Mouse (Mus musculus): ENCODE measurements around the gene Fosl2. TPM values are rescaled to one million over a fixed set of nuclear protein-coding genes. Genes with fewer than 3 reads are reported as not detected.

The Fosl2 gene
- polyA plus RNA-seq, 1 experiment from 2014 or later = 5.8 TPM

DNA sequence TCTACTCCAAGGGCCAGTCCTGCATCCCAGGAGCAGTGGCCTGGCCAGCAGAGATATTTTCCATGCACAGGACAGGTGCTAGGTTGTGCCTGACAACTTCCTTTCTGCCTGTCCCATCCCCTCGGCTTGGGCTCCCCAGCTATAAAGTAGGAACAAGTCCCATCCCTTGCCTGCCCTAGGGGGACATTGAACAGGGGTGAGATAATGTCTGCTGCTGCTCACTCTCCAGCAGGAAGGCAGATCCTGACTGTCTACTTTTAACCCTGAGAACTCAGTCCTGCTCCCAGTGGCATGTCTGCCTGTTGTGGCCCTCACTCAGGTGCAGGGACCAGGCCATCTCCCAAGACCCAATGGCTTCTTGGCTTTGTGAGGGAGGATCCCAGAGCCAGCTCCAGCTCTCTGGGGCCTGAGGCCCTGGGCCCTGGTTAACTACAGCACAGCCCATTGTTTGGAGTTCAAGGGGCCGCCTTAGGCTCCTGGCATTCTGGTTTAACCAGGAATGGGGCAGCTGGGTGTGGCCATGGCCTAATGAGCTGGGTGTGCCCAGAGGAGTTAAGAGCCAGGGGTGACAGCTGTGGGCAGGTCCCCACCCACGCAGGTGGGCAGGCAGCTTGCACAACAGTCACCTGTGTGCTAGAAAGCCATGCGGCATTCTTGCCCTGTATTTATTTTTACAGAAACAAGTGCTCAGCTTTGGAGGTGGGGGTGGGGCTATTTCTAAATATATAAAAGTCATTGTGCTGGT lies 47.5 kb downstream of the Fosl2 start:
- H3K27me3 ChIP-seq (replicated peaks; ENCODE audit: control insufficient read depth, insufficient read depth, low read length) = no peaks in the 10 kb centered on the region
- ATAC-seq = peak; percentile 95
- 30% methylated on average over 4 of the region's 4 CpGs for WGBS
- no peaks in the 10 kb centered on the region for H3K36me3 ChIP-seq (ENCODE audit: control insufficient read depth, insufficient read depth)
- H3K4me1 ChIP-seq (replicated peaks; ENCODE audit: control insufficient read depth, insufficient read depth, low read length) = no peaks in the 10 kb centered on the region
- no peak overlapping the region for H3K4me3 ChIP-seq (ENCODE audit: low read depth, low read length)
- peak overlapping the region; percentile 35; the same call in 1 of the 2 replicates for H3K27ac ChIP-seq (ENCODE audit: low read depth, low read length)
- 0 out of 2 replicates have a peak overlapping the region, but pooled peaks have one; percentile 3 for H3K4me2 ChIP-seq (replicated peaks; ENCODE audit: low read depth)
- no peak overlapping the region for H3K9ac ChIP-seq (ENCODE audit: low read depth, low read length)
- no peaks in the 10 kb centered on the region for H3K9me3 ChIP-seq (ENCODE audit: control insufficient read depth)
- TF ChIP-seq CTCF (IDR thresholded peaks at IDR 0.05; ENCODE audit: low read depth) = no peak

DNA sequence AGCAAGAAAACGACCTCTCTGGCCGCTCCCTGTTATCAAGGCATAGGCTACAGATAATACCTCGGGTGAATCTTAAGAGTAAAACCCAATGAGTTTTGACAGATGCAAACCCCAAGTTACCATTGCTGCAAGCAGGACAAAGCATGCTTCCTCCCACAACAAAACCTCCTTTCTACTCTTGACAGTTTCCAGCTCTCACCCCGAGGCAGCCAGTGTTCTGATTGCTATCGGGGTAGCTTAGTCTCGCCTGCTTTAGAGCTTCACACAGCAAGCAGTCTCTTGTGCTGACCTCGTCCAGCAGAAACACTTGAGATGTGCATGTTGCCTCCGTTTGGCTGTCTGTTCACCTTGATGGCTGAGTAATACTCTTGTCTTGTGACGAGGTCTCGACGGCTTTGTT lies 52.1 kb downstream of the Fosl2 start:
- Histone ChIP-seq H3K9me3 (ENCODE audit: control insufficient read depth) (no peaks in the 10 kb centered on the region), H3K27ac (ENCODE audit: low read depth, low read length) (no peak overlapping the region), H3K4me3 (ENCODE audit: low read depth, low read length) (no peak overlapping the region), H3K9ac (ENCODE audit: low read depth, low read length) (no peak overlapping the region), H3K27me3 (replicated peaks; ENCODE audit: control insufficient read depth, insufficient read depth, low read length) (no peaks in the 10 kb centered on the region), H3K4me2 (replicated peaks; ENCODE audit: low read depth) (no peak overlapping the region), H3K4me1 (replicated peaks; ENCODE audit: control insufficient read depth, insufficient read depth, low read length) (peaks cover 7% of the 10 kb centered on the region; the same call in 1 of the 2 replicates), H3K36me3 (ENCODE audit: control insufficient read depth, insufficient read depth) (no peaks in the 10 kb centered on the region)
- no peak for ATAC-seq
- TF ChIP-seq CTCF (IDR thresholded peaks at IDR 0.05; ENCODE audit: low read depth) = no peak
- WGBS = 51% methylated on average over 11 of the region's 11 CpGs

DNA sequence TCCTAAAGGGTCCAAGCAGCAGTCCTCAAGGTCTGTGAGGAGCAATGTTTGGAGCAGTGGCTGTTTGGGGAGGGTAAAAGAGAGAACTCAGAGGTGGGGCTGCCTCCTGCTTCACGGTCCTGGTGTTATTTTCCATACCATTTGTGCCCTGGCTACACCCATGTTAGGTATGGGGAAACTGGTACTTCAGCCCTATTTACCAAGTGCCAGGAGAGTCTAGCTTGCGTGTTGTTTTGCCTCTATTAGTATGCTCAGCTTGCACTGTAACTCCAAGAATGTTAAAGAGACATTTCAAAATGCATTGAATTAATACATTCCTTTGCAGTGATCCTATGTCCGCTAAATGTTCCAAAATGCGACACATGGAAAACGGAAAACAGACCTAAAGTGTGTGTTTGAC lies 55.7 kb downstream of the Fosl2 start:
- no peak overlapping the region for H3K27ac ChIP-seq (ENCODE audit: low read depth, low read length)
- peaks cover 12% of the 10 kb centered on the region; the same call in 1 of the 2 replicates for H3K4me1 ChIP-seq (replicated peaks; ENCODE audit: control insufficient read depth, insufficient read depth, low read length)
- no peaks in the 10 kb centered on the region for H3K9me3 ChIP-seq (ENCODE audit: control insufficient read depth)
- H3K4me3 ChIP-seq (ENCODE audit: low read depth, low read length) = no peak overlapping the region
- TF ChIP-seq CTCF (IDR thresholded peaks at IDR 0.05; ENCODE audit: low read depth) = no peak
- H3K27me3 ChIP-seq (replicated peaks; ENCODE audit: control insufficient read depth, insufficient read depth, low read length) = no peaks in the 10 kb centered on the region
- H3K4me2 ChIP-seq (replicated peaks; ENCODE audit: low read depth) = no peak overlapping the region
- 70% methylated on average over 5 of the region's 5 CpGs for WGBS
- no peaks in the 10 kb centered on the region for H3K36me3 ChIP-seq (ENCODE audit: control insufficient read depth, insufficient read depth)
- no peak for ATAC-seq
- no peak overlapping the region for H3K9ac ChIP-seq (ENCODE audit: low read depth, low read length)

DNA sequence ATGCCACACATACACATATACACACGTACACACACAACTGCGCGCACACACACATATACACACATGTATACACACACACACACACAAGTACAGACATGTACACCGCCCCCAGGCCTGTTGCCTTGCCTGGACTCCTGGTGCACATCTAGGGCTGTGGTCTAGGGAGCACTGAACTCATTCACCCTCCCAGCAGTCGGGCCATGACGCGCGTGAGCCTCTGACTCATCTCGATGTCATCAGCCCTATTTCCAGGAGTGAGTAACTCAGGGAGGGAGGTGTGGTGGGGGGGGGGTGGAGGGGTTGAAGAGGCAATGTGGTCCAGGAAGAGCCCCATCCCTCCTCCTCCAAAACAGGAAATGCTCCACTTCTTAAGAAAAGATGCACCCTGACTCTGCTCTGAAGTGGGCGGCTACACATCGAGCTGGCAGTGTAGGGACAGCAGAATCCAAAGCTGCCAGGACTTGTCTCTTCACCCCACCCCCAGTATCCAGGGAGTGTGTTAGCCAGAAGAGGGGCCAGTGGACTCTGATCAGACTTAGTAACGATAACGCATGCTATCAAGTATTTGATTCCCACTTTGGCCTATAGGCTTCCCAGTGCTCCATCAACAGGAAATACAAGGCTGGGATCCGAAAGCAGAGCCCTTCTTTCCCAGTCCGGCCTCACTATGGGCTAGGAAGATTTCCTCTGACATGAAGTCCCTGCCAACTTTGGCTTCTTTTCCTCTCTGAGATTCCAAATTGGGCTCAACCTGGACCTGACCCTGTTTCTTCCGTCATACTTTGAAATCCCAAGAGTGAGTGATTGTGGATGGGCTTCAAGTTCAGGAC lies 56.6 kb downstream of the Fosl2 start:
- Histone ChIP-seq H3K4me2 (replicated peaks; ENCODE audit: low read depth) (peak overlapping the region; percentile 13; the same call in 1 of the 2 replicates), H3K27ac (ENCODE audit: low read depth, low read length) (peak overlapping the region; percentile 5), H3K36me3 (ENCODE audit: control insufficient read depth, insufficient read depth) (no peaks in the 10 kb centered on the region), H3K4me1 (replicated peaks; ENCODE audit: control insufficient read depth, insufficient read depth, low read length) (peaks cover 12% of the 10 kb centered on the region; the same call in 1 of the 2 replicates), H3K9ac (ENCODE audit: low read depth, low read length) (no peak overlapping the region), H3K27me3 (replicated peaks; ENCODE audit: control insufficient read depth, insufficient read depth, low read length) (no peaks in the 10 kb centered on the region), H3K9me3 (ENCODE audit: control insufficient read depth) (no peaks in the 10 kb centered on the region), H3K4me3 (ENCODE audit: low read depth, low read length) (no peak overlapping the region)
- WGBS = 51% methylated on average over 16 of the region's 16 CpGs
- TF ChIP-seq CTCF (IDR thresholded peaks at IDR 0.05; ENCODE audit: low read depth) = peak; percentile 31
- ATAC-seq = peak; percentile 80

DNA sequence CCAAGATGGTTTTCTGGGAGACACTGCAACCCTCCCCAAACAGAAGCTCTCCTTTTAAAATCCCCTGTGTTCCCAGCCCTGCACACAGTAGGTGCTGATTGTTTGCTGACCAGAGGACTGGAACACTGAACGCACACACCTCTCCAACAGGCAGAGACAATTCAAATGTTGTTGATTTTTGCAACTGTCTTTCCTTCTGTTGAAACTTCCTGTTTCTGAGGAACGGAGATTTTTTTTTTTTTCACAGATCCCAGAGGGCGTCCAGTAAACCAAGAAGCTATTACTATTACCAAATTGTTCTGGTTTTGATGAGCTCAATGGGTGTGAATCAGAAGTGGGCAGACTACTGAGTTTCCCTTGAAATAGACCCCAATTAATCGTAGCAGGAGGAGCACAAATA lies 58.6 kb downstream of the Fosl2 start:
- 64% methylated on average over 4 of the region's 4 CpGs for WGBS
- Histone ChIP-seq H3K27ac (ENCODE audit: low read depth, low read length) (no peak overlapping the region), H3K9me3 (ENCODE audit: control insufficient read depth) (no peaks in the 10 kb centered on the region), H3K9ac (ENCODE audit: low read depth, low read length) (no peak overlapping the region), H3K4me1 (replicated peaks; ENCODE audit: control insufficient read depth, insufficient read depth, low read length) (peaks cover 15% of the 10 kb centered on the region; the same call in 1 of the 2 replicates), H3K4me3 (ENCODE audit: low read depth, low read length) (no peak overlapping the region), H3K27me3 (replicated peaks; ENCODE audit: control insufficient read depth, insufficient read depth, low read length) (no peaks in the 10 kb centered on the region), H3K36me3 (ENCODE audit: control insufficient read depth, insufficient read depth) (no peaks in the 10 kb centered on the region), H3K4me2 (replicated peaks; ENCODE audit: low read depth) (no peak overlapping the region)
- no peak for TF ChIP-seq CTCF (IDR thresholded peaks at IDR 0.05; ENCODE audit: low read depth)
- no peak for ATAC-seq
